Mouse (Mus musculus) heart, postnatal 4 days (tissue): Measurements from ENCODE around the gene Faah. TPM values are rescaled to one million over a fixed set of nuclear protein-coding genes. Genes with fewer than 3 reads are reported as not detected.

Source experiments
- DNase-seq: peaks from one replicate; pipeline ENCODE4 v3.0.0; 2021
- total RNA-seq, 2 experiments: library from RNA; stranded (reverse); gene quantifications; 2 replicates each; pipeline ENCODE4 v1.2.3; 2021

The Faah gene
- total RNA-seq, 2 experiments from 2014 or later, result 1.3 to 1.6 TPM

DNA sequence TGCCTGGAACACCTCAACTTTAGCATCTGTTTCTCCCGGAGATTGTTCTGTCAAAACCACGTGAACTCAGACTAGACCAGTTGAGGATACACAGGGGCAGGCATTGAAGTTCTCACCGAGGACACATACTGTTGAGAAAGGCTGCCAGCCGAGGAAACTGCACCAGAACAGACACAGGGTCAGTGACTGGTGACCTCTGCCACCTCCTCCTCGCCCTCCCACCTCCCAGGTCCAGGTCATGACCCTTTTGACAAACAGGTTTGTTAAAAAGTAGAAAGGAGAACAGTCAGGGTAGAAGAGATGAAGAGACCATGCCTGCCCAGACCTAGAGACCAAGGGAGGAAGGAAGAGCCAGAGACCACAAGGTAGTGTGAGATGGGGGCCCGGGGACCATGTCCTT lies 17.1 kb downstream of the Faah start:
- no peak for DNase-seq

GRCm38 (mm10) chr4:115996729-115997128 lies 21.0 kb downstream of the Faah start:
- DNase-seq, result no peak

DNA sequence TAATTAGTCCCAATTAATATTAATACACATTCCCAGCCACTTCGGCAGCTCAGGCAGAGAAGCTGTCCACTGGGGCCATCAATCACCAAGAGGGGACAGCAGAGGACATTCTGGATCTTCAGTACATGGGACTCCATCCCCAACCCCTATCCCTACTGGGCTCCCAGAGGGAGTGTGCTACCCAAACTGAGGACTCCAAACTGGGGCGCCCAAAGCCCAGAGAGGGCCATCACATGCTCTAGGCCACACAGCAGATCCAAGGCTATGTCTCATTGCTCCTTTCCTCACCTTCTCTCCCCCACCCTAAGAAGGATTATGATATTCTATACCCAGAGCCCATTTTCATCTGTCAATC lies 22.4 kb downstream of the Faah start:
- no peak for DNase-seq

DNA sequence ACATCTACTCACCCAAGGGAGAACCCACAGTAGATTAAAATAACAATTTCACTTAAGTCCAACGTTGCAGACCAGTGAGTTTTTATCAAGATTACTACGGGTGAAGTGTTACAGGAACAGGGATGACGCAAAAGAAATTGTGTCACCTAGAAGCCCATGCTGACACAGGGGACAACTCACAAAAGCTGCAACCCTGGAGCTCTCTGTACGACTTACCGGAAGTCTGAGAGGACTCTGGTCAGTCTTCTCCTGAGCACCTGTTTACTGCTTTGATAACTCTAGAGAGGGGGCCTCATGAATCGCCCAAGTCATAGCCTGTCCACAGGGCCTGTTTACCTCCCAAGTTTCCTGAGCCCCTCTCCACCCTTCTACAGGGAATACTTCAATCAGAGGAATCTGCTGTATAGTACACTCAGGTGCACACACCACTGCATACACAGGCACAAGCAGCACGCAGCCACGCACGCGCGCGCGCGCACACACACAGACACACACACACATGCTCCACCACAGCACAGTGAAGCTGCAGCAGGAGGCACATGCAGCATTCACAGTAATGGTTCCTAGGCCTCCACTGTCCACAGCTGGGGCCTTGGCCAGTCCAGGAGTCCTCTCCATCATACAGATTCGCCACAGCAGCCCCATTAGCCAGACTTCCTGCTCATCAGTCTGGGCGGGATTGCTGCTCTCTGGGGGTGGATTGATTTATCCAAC lies 22.9 kb downstream of the Faah start:
- DNase-seq, result no peak

DNA sequence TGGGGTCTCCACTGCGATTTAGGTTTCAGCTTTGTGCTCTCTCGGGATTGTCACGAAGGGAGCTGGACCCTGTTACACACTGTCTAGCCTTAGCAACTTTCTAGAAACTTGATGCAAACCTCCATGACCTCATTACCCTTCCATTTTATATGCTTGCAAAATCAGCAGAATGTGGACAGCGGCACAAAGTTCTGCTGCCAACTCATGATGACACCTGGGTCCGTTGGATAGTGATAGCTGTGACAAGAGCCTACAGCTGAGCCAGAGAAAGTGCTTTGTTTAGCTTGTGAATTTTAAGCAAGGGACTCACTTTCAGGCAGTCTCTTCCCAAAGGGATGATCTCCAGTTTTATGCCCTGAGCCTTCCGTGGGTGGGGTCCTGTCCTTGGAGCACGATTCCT lies 28.3 kb downstream of the Faah start:
- no peak for DNase-seq

DNA sequence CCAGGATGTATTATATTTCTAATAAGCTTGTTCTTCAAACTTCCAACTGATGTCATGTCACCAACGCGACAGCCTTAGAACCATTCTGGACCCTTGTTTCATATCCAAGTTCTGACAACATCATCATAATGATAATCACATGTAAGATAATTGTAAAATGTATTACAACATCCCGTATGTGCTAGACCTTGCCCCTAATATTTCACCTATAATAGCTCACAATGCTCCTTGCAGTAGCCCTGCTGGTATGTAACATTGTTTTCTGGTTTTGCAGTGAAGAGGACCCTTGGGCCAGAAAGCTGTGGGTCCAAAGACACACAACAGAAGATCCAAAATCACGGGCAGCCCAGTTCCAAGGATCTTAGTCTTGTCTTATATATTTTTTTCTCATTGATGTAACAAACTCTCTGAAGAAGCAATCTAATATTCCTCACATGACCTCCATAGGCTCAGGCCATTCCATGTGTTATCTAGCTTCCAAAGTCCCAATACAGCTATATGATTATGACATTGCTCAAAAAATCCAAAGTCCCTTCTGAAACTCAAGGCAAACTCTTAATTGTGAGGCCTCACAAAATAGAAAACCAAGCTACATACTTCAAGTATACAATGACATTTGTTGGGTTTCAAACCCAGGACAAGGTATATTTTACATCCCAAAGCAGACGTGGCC lies 29.7 kb downstream of the Faah start:
- DNase-seq, result no peak

GRCm38 (mm10) chr4:115987436-115987835 lies 30.3 kb downstream of the Faah start:
- DNase-seq, result no peak

DNA sequence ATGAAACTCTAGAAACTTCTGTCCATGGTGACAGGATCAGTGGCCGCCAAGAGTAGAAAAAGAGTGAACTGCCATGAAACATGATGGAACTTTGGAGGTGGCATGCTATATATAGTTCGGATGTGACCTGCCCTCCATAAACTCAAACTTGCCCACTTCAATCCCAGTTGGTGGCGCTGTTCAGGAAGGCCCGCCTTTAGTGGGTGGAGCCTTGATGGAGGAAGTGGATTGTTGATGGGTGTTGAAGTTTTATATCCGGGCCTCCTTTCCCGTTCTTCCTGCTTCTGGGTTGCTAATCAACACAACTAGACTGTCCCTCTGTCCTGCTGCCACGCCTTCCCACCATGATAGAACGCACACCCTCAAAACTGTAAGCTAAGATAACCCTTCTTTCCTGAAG lies 32.8 kb downstream of the Faah start:
- peak; percentile 18 for DNase-seq

DNA sequence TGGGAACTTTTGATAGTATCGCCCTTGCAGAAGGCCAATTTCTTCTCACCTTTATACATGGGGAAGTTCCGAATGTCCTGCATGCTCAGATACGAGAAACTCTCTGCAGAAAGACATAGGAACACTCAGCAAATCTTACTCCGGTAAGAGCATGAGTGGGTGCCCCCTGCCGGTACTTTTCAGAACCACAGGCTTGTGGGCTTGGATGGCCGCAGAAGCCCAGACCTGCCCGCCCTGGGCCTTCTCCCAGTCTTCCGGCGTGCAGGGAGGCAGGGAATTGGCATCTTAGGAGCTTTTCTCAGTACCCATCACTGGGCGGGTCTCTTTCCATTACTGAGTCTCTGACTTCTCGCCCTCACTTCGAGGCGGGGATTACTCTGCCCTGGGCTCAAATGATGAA lies 33.6 kb downstream of the Faah start:
- DNase-seq, result peak; percentile 91

- peak; percentile 84 for DNase-seq
Measured at GRCm38 (mm10) chr4:115980676-115981075, 37.0 kb downstream of the Faah start.

DNA sequence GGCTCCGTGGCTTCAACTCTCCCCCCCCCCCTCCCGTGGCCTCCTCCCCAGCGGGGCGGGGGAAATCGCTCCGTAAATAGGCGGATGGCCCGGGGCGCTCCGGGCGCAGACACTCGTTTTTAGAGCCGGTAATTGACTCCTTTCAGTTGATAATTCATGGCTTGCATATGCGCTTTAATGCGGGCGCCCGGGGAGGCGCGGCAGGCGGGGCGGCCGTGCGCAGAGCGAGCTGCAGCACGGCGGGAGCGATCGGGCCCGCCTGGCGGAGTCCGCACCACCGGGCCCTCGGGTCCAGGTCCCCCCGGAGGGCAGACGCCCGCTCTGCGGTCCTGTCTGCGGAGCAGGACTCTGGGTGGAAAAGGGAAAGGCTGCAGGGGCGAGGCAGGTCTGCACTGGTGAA lies 38.3 kb downstream of the Faah start:
- DNase-seq, result no peak

- no peak for DNase-seq
Measured at GRCm38 (mm10) chr4:115978911-115979310, 38.8 kb downstream of the Faah start.

DNA sequence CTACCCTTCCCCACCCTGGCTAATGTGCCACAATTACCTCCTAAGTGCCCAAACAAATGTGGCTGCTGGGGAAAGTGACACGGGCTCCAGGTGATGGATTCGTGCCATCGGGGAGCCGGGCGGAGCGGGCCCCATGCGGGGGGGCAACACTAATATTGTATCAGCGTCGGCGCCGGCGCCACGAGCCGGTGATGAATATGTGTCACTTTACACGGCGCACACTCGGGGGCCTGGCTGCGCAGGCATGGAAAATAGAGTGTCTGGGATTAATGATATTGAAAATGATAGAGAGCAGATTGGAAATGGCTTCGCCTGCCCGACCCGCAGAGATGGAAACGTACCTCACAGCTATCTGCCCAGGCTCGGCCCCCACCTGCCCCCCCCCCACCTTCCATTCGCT lies 45.2 kb downstream of the Faah start:
- DNase-seq, result no peak

DNA sequence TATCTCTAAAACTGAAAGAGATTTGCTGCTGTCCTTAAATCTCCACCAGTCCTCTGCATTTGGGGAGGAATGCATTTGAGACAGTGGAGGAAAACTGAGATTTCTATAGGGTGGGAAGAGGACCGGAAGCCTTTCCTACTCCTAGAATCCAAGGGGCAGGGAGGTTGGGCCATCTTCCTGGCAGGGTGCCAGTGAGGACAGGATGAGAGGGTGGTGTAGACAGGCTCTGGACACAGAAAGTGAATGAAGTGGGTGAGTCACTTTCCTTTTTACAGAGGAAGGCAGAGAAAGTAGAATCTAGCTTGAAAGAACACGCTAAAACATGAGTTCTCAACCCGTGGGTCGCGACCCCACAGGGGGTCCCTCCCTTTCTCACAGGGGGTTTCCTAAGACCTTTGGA lies 53.3 kb downstream of the Faah start:
- peak; percentile 26 for DNase-seq

GRCm38 (mm10) chr4:115963751-115964150 lies 54.0 kb downstream of the Faah start:
- no peak for DNase-seq

GRCm38 (mm10) chr4:115962671-115963412 lies 54.9 kb downstream of the Faah start:
- peak; percentile 37 for DNase-seq

DNA sequence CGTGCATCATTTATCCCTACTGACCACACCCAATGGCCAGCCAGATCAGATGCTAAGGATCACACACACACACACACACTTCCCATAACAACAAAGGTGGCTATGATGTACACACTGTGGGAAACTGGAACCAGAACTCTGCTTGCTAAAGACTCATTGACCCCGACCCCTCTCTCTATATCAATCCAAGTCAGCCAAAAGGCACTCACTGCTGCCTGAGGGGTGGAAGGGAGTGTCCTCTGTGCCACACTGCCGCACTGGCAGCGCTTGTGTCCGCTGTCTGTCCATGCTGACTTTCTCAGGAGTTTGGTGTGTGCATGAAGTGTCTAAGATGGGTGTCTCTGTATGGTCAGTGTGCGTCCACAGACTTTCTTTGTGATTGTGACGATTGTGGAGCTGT lies 55.7 kb downstream of the Faah start:
- no peak for DNase-seq

DNA sequence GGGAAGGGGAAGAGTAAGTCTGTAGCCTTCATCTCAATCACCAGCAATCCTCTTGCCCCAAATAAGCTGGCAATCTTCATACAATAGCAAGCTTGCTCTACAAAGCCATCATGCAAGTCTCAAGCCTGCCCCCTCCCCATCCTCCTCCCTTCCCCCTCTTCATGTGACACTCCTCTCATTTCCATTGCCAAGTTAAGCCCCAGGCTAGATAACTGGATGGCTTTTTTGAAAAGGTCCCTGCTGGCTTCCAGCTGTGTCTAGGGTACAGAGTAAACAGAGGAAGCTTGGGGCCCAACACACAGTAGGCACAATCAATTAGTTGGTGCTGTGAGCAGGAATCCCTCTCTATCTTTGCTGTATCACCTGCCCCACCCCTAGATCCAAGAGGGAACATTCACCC lies 58.2 kb downstream of the Faah start:
- DNase-seq, result no peak

DNA sequence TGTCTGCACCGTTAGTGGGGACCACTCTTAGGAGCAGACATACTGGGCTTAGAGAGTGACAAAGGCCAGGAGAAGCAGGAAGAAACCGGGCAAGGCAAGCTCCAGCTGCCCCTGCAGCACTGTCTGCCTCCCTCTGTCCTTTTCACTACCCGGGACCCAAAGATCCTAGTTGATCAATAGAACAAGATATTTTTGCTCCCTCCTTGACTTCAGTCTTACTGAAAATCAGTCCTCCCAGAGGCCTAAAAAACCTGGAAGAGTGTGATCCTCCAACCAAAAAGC lies 62.3 kb downstream of the Faah start:
- no peak for DNase-seq

- DNase-seq, result no peak
Measured at GRCm38 (mm10) chr4:115954656-115955493, 62.9 kb downstream of the Faah start.

DNA sequence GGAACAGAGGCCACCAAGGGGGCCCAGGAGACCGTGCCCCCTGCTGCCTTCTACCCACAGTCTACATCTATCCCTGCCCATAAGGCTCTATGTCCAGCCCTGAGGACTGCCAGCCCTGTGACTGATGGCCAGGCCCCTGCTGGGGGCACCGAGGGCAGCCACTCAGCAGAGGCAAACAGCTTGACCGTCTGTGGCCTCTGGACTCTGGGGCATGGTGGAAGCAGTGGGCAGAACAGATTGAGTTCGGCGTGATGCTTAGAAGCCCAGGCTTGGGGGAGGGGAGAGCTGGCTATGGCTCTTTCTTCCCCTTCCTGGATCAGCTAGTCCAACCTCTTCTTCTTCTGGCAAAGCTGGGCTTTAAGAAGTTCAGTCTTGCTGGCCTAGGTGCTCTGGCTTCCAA lies 64.2 kb downstream of the Faah start:
- no peak for DNase-seq

DNA sequence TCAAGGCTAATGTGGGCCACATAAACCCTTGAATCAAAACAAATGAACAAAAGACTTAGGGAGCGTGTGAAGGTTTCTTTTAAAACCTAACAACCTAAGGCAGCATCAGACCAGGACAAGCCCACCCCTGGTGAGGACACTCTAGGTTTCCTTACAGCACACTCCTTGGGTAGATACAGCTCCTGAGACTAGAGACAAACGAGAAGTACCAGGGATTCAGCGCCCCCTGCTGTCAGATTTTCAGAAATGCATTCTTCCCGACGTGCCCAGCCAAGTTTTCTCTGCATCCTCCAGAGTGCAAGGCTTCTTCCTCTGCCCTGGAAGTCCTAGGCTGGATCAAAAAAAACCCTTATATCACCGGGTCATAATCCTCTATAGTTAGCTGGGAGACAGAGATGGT lies 65.0 kb downstream of the Faah start:
- peak; percentile 72 for DNase-seq

GRCm38 (mm10) chr4:115943669-115944314 lies 73.9 kb downstream of the Faah start:
- no peak for DNase-seq
